Mouse (Mus musculus) bone marrow macrophage, adult 2 months (primary cell): ENCODE measurements at regions not wholly inside any gene's neighbourhood (a gene's known extent, or its start where the extent isn't known, plus 50 kb on each side); places are given as distances from the start of the nearest gene placed in this dataset.

Experiments
- CTCF ChIP-seq: IDR thresholded peaks from 2 replicates; pipeline ENCODE4 v1.5.1; 2012; ENCODE audit warnings: low read depth, mild to moderate bottlenecking, low read length, moderate library complexity
- POLR2A ChIP-seq: IDR thresholded peaks from 2 replicates; pipeline ENCODE4 v1.6.1; 2012; ENCODE audit warnings: mild to moderate bottlenecking, low read depth, low read length, borderline replicate concordance

DNA sequence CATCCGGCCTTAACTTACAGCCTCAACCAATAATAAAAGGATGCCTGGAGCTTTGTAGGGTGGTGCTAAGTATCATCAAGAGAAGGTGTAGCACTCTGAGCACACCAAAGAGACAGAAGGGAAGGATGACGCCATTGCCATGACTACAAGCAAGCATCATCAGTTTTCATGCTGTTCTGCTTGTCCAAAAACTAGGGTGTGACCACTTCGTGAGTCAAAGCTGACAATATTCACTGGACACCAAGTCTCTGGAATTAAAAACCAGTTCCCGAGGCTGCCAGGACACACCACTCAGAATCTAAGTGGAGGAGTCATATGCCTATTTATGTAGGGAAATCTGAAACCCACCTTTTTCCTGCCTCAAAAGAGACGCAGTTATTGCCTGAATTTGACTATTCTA is 136.4 kb upstream of the Zfp648 start:
- no peak for TF ChIP-seq CTCF
- TF ChIP-seq POLR2A, result no peak
